Mouse (Mus musculus): ENCODE measurements around the gene Rtcb. TPM values are rescaled to one million over a fixed set of nuclear protein-coding genes. Genes with fewer than 3 reads are reported as not detected.

Rtcb gene
- total and polyA plus RNA-seq, 3 experiments: 48.7 to 146 (median 69.1) TPM

- Histone ChIP-seq H3K36me3 (replicated peaks) (peaks cover 73% of the 10 kb centered on the region), H3K4me1 (ENCODE audit: insufficient read depth, low read depth, low read length) (peaks cover 40% of the 10 kb centered on the region), H3K9me3 (replicated peaks) (no peaks in the 10 kb centered on the region), H3K4me3 (ENCODE audit: low read depth, low read length) (no peak overlapping the region), H3K27me3 (ENCODE audit: insufficient read depth, low read length) (no peaks in the 10 kb centered on the region)
- TF ChIP-seq CTCF (IDR thresholded peaks at IDR 0.05; ENCODE audit: low read depth, low read length) (no peak), POLR2AphosphoS5 (IDR thresholded peaks at IDR 0.05; ENCODE audit: insufficient replicate concordance, low read depth, low read length) (no peak), GATA1 (IDR thresholded peaks at IDR 0.05; ENCODE audit: borderline replicate concordance, low read length) (no peak), GATA2 (IDR thresholded peaks at IDR 0.05; ENCODE audit: borderline replicate concordance, low read depth, low read length) (no peak), TAL1 (conservative IDR thresholded peaks at IDR 0.05; ENCODE audit: low read depth, low read length) (no peak)
- ATAC-seq (ENCODE audit: extremely low read depth, insufficient number of reproducible peaks, low FRiP score, poor library complexity, severe bottlenecking) (no peak), DNase-seq (ENCODE audit: low spot score) (no peak)
These were observed 4.2 kb downstream of the Rtcb start for GRCm38 (mm10) chr10:85953401-85953800.

GRCm38 (mm10) chr10:85951765-85952443, 5.7 kb downstream of the Rtcb start:
- TF ChIP-seq TAL1 (conservative IDR thresholded peaks at IDR 0.05; ENCODE audit: low read depth, low read length): no peak
- no peak for TF ChIP-seq GATA1 (IDR thresholded peaks at IDR 0.05; ENCODE audit: borderline replicate concordance, low read length)
- no peak for TF ChIP-seq CTCF (IDR thresholded peaks at IDR 0.05; ENCODE audit: low read depth, low read length)
- TF ChIP-seq POLR2AphosphoS5 (IDR thresholded peaks at IDR 0.05; ENCODE audit: insufficient replicate concordance, low read depth, low read length): no peak
- no peak for TF ChIP-seq GATA2 (IDR thresholded peaks at IDR 0.05; ENCODE audit: borderline replicate concordance, low read depth, low read length)
- peak; percentile 34; the same call in 1 of the 2 replicates for ATAC-seq (ENCODE audit: extremely low read depth, insufficient number of reproducible peaks, low FRiP score, poor library complexity, severe bottlenecking)
- H3K4me1 ChIP-seq (ENCODE audit: insufficient read depth, low read depth, low read length): peaks cover 38% of the 10 kb centered on the region

GRCm38 (mm10) chr10:85948483-85949196, 9.0 kb downstream of the Rtcb start:
- Histone ChIP-seq H3K4me1 (ENCODE audit: insufficient read depth, low read depth, low read length) (peaks cover 17% of the 10 kb centered on the region), H3K36me3 (replicated peaks) (peaks cover 97% of the 10 kb centered on the region), H3K9me3 (replicated peaks) (no peaks in the 10 kb centered on the region), H3K4me3 (ENCODE audit: low read depth, low read length) (no peak overlapping the region), H3K27me3 (ENCODE audit: insufficient read depth, low read length) (no peaks in the 10 kb centered on the region)
- no peak for ATAC-seq (ENCODE audit: extremely low read depth, insufficient number of reproducible peaks, low FRiP score, poor library complexity, severe bottlenecking)
- TF ChIP-seq CTCF (IDR thresholded peaks at IDR 0.05; ENCODE audit: low read depth, low read length) (no peak), POLR2AphosphoS5 (IDR thresholded peaks at IDR 0.05; ENCODE audit: insufficient replicate concordance, low read depth, low read length) (no peak), GATA1 (IDR thresholded peaks at IDR 0.05; ENCODE audit: borderline replicate concordance, low read length) (no peak), TAL1 (conservative IDR thresholded peaks at IDR 0.05; ENCODE audit: low read depth, low read length) (no peak), GATA2 (IDR thresholded peaks at IDR 0.05; ENCODE audit: borderline replicate concordance, low read depth, low read length) (no peak)
- DNase-seq (ENCODE audit: low spot score): no peak

More at GRCm38 (mm10) chr10:85951765-85952443, 5.7 kb downstream of the Rtcb start:
- peaks cover 87% of the 10 kb centered on the region for H3K36me3 ChIP-seq (replicated peaks)
- DNase-seq (ENCODE audit: low spot score): no peak
- no peaks in the 10 kb centered on the region for H3K9me3 ChIP-seq (replicated peaks)
- H3K27me3 ChIP-seq (ENCODE audit: insufficient read depth, low read length): no peaks in the 10 kb centered on the region
- H3K4me3 ChIP-seq (ENCODE audit: low read depth, low read length): no peak overlapping the region

- DNase-seq (ENCODE audit: low spot score) (no peak), ATAC-seq (ENCODE audit: extremely low read depth, insufficient number of reproducible peaks, low FRiP score, poor library complexity, severe bottlenecking) (no peak)
- peaks cover 62% of the 10 kb centered on the region for H3K36me3 ChIP-seq (replicated peaks)
- no peaks in the 10 kb centered on the region for H3K4me1 ChIP-seq (ENCODE audit: insufficient read depth, low read depth, low read length)
- no peaks in the 10 kb centered on the region for H3K9me3 ChIP-seq (replicated peaks)
- H3K4me3 ChIP-seq (ENCODE audit: low read depth, low read length): no peak overlapping the region
- TF ChIP-seq TAL1 (conservative IDR thresholded peaks at IDR 0.05; ENCODE audit: low read depth, low read length): no peak
- no peak for TF ChIP-seq CTCF (IDR thresholded peaks at IDR 0.05; ENCODE audit: low read depth, low read length)
- TF ChIP-seq POLR2AphosphoS5 (IDR thresholded peaks at IDR 0.05; ENCODE audit: insufficient replicate concordance, low read depth, low read length): no peak
- TF ChIP-seq GATA2 (IDR thresholded peaks at IDR 0.05; ENCODE audit: borderline replicate concordance, low read depth, low read length): no peak
- TF ChIP-seq GATA1 (IDR thresholded peaks at IDR 0.05; ENCODE audit: borderline replicate concordance, low read length): no peak
- H3K27me3 ChIP-seq (ENCODE audit: insufficient read depth, low read length): 0 out of 2 replicates have a peak, but pooled peaks cover 3% of the 10 kb centered on the region
These were observed 21.2 kb downstream of the Rtcb start for GRCm38 (mm10) chr10:85936280-85936965.

- peaks cover 26% of the 10 kb centered on the region for H3K27me3 ChIP-seq (ENCODE audit: insufficient read depth, low read length)
- H3K4me1 ChIP-seq (ENCODE audit: insufficient read depth, low read depth, low read length): peaks cover 14% of the 10 kb centered on the region
- no peak for TF ChIP-seq GATA1 (IDR thresholded peaks at IDR 0.05; ENCODE audit: borderline replicate concordance, low read length)
- TF ChIP-seq TAL1 (conservative IDR thresholded peaks at IDR 0.05; ENCODE audit: low read depth, low read length): no peak
- TF ChIP-seq GATA2 (IDR thresholded peaks at IDR 0.05; ENCODE audit: borderline replicate concordance, low read depth, low read length): no peak
- TF ChIP-seq CTCF (IDR thresholded peaks at IDR 0.05; ENCODE audit: low read depth, low read length): no peak
- no peak for TF ChIP-seq POLR2AphosphoS5 (IDR thresholded peaks at IDR 0.05; ENCODE audit: insufficient replicate concordance, low read depth, low read length)
- DNase-seq (ENCODE audit: low spot score) (no peak), ATAC-seq (ENCODE audit: extremely low read depth, insufficient number of reproducible peaks, low FRiP score, poor library complexity, severe bottlenecking) (no peak)
- H3K36me3 ChIP-seq (replicated peaks): no peaks in the 10 kb centered on the region
- H3K9me3 ChIP-seq (replicated peaks): peaks cover 5% of the 10 kb centered on the region
- no peak overlapping the region for H3K4me3 ChIP-seq (ENCODE audit: low read depth, low read length)
These were observed 27.7 kb downstream of the Rtcb start for GRCm38 (mm10) chr10:85929962-85930361.

GRCm38 (mm10) chr10:85929208-85929591, 28.4 kb downstream of the Rtcb start:
- Histone ChIP-seq H3K36me3 (replicated peaks) (no peaks in the 10 kb centered on the region), H3K4me1 (ENCODE audit: insufficient read depth, low read depth, low read length) (peaks cover 14% of the 10 kb centered on the region), H3K9me3 (replicated peaks) (peaks cover 5% of the 10 kb centered on the region), H3K4me3 (ENCODE audit: low read depth, low read length) (no peak overlapping the region), H3K27me3 (ENCODE audit: insufficient read depth, low read length) (peaks cover 26% of the 10 kb centered on the region)
- TF ChIP-seq TAL1 (conservative IDR thresholded peaks at IDR 0.05; ENCODE audit: low read depth, low read length) (no peak), POLR2AphosphoS5 (IDR thresholded peaks at IDR 0.05; ENCODE audit: insufficient replicate concordance, low read depth, low read length) (no peak), CTCF (IDR thresholded peaks at IDR 0.05; ENCODE audit: low read depth, low read length) (no peak), GATA2 (IDR thresholded peaks at IDR 0.05; ENCODE audit: borderline replicate concordance, low read depth, low read length) (no peak), GATA1 (IDR thresholded peaks at IDR 0.05; ENCODE audit: borderline replicate concordance, low read length) (no peak)
- ATAC-seq (ENCODE audit: extremely low read depth, insufficient number of reproducible peaks, low FRiP score, poor library complexity, severe bottlenecking) (no peak), DNase-seq (ENCODE audit: low spot score) (no peak)
